Mouse (Mus musculus) testis, adult 2 months (tissue): Measurements from ENCODE around the gene Treh. TPM values are rescaled to one million over a fixed set of nuclear protein-coding genes. Genes with fewer than 3 reads are reported as not detected.

Source experiments
- H3K27ac ChIP-seq: fragments of 200-500 bp; 2 replicates; pipeline ENCODE4 v1.5.1; 2012; ENCODE audit warnings: low read depth, low read length; ENCODE audit not compliant: control insufficient read depth, insufficient read depth
- H3K27me3 ChIP-seq: fragments of 200-500 bp; 2 replicates; pipeline ENCODE4 v1.6.1; 2012; ENCODE audit warnings: mild to moderate bottlenecking, low read length, moderate library complexity; ENCODE audit not compliant: control insufficient read depth, insufficient read depth
- H3K36me3 ChIP-seq: fragments of 200-500 bp; 2 replicates; pipeline ENCODE4 v1.6.1; 2012; ENCODE audit warnings: mild to moderate bottlenecking, low read length; ENCODE audit not compliant: control insufficient read depth, insufficient read depth
- H3K4me1 ChIP-seq: fragments of 200-500 bp; 2 replicates; pipeline ENCODE4 v1.6.1; 2012; ENCODE audit warnings: low read length; ENCODE audit not compliant: control insufficient read depth, insufficient read depth
- H3K4me3 ChIP-seq: fragments of 200-500 bp; 2 replicates; pipeline ENCODE4 v1.5.1; 2012; ENCODE audit warnings: low read depth, mild to moderate bottlenecking, low read length, moderate library complexity, mixed read lengths; ENCODE audit not compliant: control insufficient read depth
- CTCF ChIP-seq: fragments of 200-500 bp; IDR thresholded peaks from 2 replicates; pipeline ENCODE4 v1.5.1; 2012; ENCODE audit warnings: low read depth, mild to moderate bottlenecking, inconsistent platforms, low read length, moderate library complexity; ENCODE audit not compliant: control insufficient read depth, insufficient read depth, insufficient replicate concordance
- POLR2A ChIP-seq: fragments of 200-500 bp; IDR thresholded peaks from 2 replicates; pipeline ENCODE4 v1.6.1; 2012; ENCODE audit warnings: low read depth, mild to moderate bottlenecking, inconsistent platforms, low read length, moderate library complexity; ENCODE audit not compliant: control insufficient read depth
- polyA plus RNA-seq: library from polyadenylated mRNA; depleted of rRNA; stranded (reverse); fragments of >200 nt; gene quantifications from 2 replicates; pipeline ENCODE4 v1.2.3, GENCODE M21; 2012

Gene Treh
- polyA plus RNA-seq, 1 experiment: not detected

DNA sequence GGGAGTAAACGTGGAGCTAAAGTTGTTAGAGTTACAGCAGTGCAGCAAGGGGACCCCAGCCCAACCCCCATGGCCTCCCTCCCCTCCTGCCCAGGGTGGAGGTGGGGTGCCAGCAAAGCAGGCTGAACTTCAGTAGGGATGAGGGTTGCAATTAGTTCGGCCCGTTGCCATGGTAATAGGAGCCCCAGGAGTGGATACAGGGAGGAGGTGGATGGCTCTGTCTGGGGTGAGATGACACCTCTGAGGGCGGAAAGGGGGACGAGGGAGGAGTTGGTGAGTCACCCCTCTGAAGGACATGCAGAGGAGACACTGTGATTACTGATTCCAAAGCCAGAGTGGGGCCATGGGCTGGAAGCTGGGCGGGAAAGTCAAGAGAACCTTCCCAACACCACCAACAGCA, 35.9 kb downstream of the Treh start:
- Histone ChIP-seq H3K4me1 (peaks cover 16% of the 10 kb centered on the region), H3K27ac (no peak overlapping the region), H3K4me3 (no peak overlapping the region; the same call in 1 of the 2 replicates), H3K36me3 (no peaks in the 10 kb centered on the region), H3K27me3 (no peaks in the 10 kb centered on the region; the same call in 1 of the 2 replicates)
- TF ChIP-seq CTCF (no peak), POLR2A (no peak)

DNA sequence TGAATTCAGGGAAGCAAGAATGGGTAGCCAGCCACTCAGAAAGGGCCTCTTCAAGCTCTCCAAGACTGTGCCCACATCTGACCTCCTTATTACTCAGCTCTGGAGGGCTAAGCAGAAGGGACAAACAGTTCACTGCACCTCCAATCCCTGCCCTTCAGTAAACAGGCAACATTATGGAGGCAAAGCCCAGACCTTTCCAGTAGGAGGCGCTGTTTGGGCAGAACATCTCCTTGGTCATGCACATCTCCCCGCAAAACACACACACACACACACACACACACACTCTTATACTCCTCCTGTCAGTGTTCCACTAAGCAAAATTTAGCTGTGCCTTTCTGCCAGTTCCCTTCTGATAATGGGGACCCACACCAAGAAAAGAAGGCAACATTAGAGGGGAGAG, 36.6 kb downstream of the Treh start:
- Histone ChIP-seq H3K4me1 (peaks cover 16% of the 10 kb centered on the region), H3K36me3 (no peaks in the 10 kb centered on the region), H3K27ac (no peak overlapping the region), H3K4me3 (no peak overlapping the region), H3K27me3 (no peaks in the 10 kb centered on the region; the same call in 1 of the 2 replicates)
- no peak for TF ChIP-seq POLR2A
- peak; percentile 68; the same call in 1 of the 2 replicates for TF ChIP-seq CTCF

GRCm38 (mm10) chr9:44710213-44710612, 37.2 kb downstream of the Treh start:
- peaks cover 16% of the 10 kb centered on the region for H3K4me1 ChIP-seq
- no peak for TF ChIP-seq CTCF
- no peak for TF ChIP-seq POLR2A

DNA sequence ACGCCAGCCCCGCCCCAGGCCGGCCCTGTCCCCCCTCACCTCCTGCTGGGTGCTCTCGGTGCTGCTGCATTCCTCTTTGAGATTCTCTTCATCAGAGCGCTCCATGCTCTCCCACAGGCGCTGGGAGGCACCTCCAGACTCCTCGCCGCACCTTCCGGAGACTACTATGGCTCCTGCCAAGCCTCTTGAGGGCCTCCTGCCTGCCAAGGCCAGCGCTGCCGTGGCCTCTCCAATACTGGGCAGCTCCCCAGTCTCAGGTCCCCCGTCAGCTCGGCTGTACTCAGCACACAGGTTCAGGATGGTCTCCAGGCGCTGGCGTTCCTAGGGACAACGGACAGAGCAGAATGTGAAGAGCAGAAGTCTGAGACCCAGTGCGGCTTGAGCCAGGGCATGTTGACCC, 38.6 kb downstream of the Treh start:
- TF ChIP-seq CTCF (no peak), POLR2A (no peak)
- H3K4me1 ChIP-seq: peaks cover 19% of the 10 kb centered on the region
- no peaks in the 10 kb centered on the region; the same call in 1 of the 2 replicates for H3K27me3 ChIP-seq
- no peak overlapping the region for H3K4me3 ChIP-seq
- no peaks in the 10 kb centered on the region for H3K36me3 ChIP-seq
- H3K27ac ChIP-seq: no peak overlapping the region

More at GRCm38 (mm10) chr9:44710213-44710612, 37.2 kb downstream of the Treh start:
- Histone ChIP-seq H3K27ac (no peak overlapping the region), H3K4me3 (no peak overlapping the region), H3K36me3 (no peaks in the 10 kb centered on the region), H3K27me3 (no peaks in the 10 kb centered on the region; the same call in 1 of the 2 replicates)

- no peaks in the 10 kb centered on the region; the same call in 1 of the 2 replicates for H3K27me3 ChIP-seq
- H3K4me1 ChIP-seq: peaks cover 14% of the 10 kb centered on the region
- no peak for TF ChIP-seq CTCF
- no peak for TF ChIP-seq POLR2A
- no peak overlapping the region for H3K4me3 ChIP-seq
- no peak overlapping the region for H3K27ac ChIP-seq
- H3K36me3 ChIP-seq: no peaks in the 10 kb centered on the region
Measured at GRCm38 (mm10) chr9:44713080-44713479, 40.0 kb downstream of the Treh start.

DNA sequence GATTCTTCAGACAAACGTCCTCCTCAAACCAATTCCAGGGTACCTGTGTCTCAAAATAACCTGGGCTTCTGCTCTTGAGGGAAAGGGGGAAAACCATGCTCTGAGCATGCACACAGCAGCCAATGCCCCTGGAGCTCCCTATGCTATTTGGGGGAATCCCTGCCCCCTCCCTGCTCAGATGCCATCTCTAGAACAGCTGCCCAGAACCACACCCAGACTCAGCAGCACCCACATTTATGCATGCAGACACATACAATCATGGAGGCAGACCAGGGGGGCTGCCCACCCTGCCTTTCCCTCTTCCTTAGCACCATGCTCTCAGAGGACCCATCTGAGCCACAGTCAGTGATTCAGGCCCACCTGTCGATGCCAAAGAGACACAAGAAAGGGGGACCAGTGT, 40.5 kb downstream of the Treh start:
- no peaks in the 10 kb centered on the region for H3K27me3 ChIP-seq
- H3K4me3 ChIP-seq: no peak overlapping the region
- no peak overlapping the region for H3K27ac ChIP-seq
- H3K4me1 ChIP-seq: peaks cover 10% of the 10 kb centered on the region
- TF ChIP-seq POLR2A: no peak
- TF ChIP-seq CTCF: no peak
- no peaks in the 10 kb centered on the region for H3K36me3 ChIP-seq

DNA sequence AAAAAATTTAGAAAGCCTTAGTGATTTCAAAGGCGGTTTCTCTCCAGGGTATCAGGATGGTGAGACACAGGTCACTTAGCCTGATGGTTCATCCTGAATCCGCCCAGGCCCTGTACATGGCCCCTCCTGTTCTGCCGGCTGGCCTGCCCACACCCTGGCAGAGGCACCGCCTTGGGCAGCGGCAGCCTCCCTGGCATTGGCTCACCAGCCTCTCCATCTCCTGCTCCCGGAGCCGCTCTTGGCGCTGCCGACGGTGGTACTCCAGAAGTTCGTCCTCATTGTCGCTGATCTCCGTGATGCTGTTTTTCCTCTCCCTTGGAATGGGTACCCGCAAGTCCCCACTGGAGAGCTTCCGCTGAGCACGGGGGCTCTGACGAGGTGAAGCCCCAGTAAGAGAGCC, 42.1 kb downstream of the Treh start:
- Histone ChIP-seq H3K36me3 (no peaks in the 10 kb centered on the region), H3K27me3 (no peaks in the 10 kb centered on the region), H3K27ac (no peak overlapping the region), H3K4me1 (peaks cover 3% of the 10 kb centered on the region; the same call in 1 of the 2 replicates), H3K4me3 (no peak overlapping the region)
- TF ChIP-seq CTCF (no peak), POLR2A (no peak)

- no peak for TF ChIP-seq CTCF
- no peak for TF ChIP-seq POLR2A
- no peak overlapping the region for H3K4me3 ChIP-seq
- H3K36me3 ChIP-seq: no peaks in the 10 kb centered on the region
- H3K27me3 ChIP-seq: no peaks in the 10 kb centered on the region
- peaks cover 6% of the 10 kb centered on the region for H3K4me1 ChIP-seq
- H3K27ac ChIP-seq: no peak overlapping the region
Measured at GRCm38 (mm10) chr9:44715705-44716362, 42.8 kb downstream of the Treh start.
